7 mouse cellular contexts compared by ENCODE assay signal in genomic region chr6:11727370-11727769, GRCm38 (mm10).
A peak's percentile ranks its signal among the peaks of the same experiment; 100 is the strongest.
DNase-seq lines count a peak whose midpoint lies in the region; ATAC-seq and TF ChIP-seq lines count a peak whose summit lies in the region.

No protein-coding gene starts in this region.

- intact Hi-C loops in left cerebral cortex, postnatal 4 days (cut with DNase I) = no loop called here

- H3K27ac ChIP-seq in lung, postnatal 0 days (ENCODE audit: low read length) = no peak overlapping the region

- TF ChIP-seq CTCF in lung, postnatal 0 days (IDR thresholded peaks at IDR 0.05) = no peak

- no peak overlapping the region for H3K9ac ChIP-seq in lung, postnatal 0 days (replicated peaks; ENCODE audit: low read depth)

- TF ChIP-seq EP300 in lung, postnatal 0 days (IDR thresholded peaks at IDR 0.05) = no peak

- H3K4me2 ChIP-seq in lung, postnatal 0 days (replicated peaks; ENCODE audit: low read depth, low read length) = no peak overlapping the region

- no peak overlapping the region for H3K4me3 ChIP-seq in lung, postnatal 0 days (ENCODE audit: low read depth, low read length)

- no peaks in the 10 kb centered on the region for H3K36me3 ChIP-seq in lung, postnatal 0 days (ENCODE audit: insufficient read depth, low read length)

- H3K4me1 ChIP-seq in lung, postnatal 0 days (ENCODE audit: insufficient read depth, low read depth, low read length) = no peaks in the 10 kb centered on the region

- ATAC-seq in hematopoietic stem cell, adult 5-6 weeks (replicated peaks in 1 of 2; ENCODE audit: insufficient read depth in 1 of 2, low FRiP score in 2 of 2, low TSS enrichment in 1 of 2, low read depth in 1 of 2, poor library complexity in 2 of 2, severe bottlenecking in 2 of 2) = peak; percentile 97 to 98
- 0 out of 2 replicates have a peak, but pooled peaks have one; percentile 32 for ATAC-seq in lung, postnatal 0 days

- H3K9me3 ChIP-seq in lung, postnatal 0 days (ENCODE audit: low read length) = no peaks in the 10 kb centered on the region

- DNase-seq in right cerebral cortex, postnatal 4 days = peak; percentile 15
- no peak for DNase-seq in right cerebral cortex, postnatal 25 days
- DNase-seq in lung, postnatal 0 days (ENCODE audit: low spot score) = peak; percentile 8
- no peak for DNase-seq in urinary bladder, adult 2 months (ENCODE audit: low spot score)
- no peak for DNase-seq in left cerebral cortex, postnatal 4 days
- DNase-seq in left cerebral cortex, adult 11 months (ENCODE audit: low spot score) = no peak

- WGBS in lung, postnatal 0 days = 39% methylated on average over 5 of the region's 5 CpGs

- no peaks in the 10 kb centered on the region for H3K27me3 ChIP-seq in lung, postnatal 0 days (replicated peaks; ENCODE audit: insufficient read depth, low read length)

Comparison
In these comparisons a context has a peak if more than half of its experiments do, and no peak if none do; other contexts are left out.
1. DNase-seq: peak in right cerebral cortex, postnatal 4 days (single experiment) and lung, postnatal 0 days (single experiment); none in right cerebral cortex, postnatal 25 days (single experiment), urinary bladder, adult 2 months (single experiment), left cerebral cortex, postnatal 4 days (single experiment) and left cerebral cortex, adult 11 months (single experiment).